Mouse (Mus musculus) left cerebral cortex, postnatal 14 days (tissue): ENCODE measurements around the gene Kcnma1. TPM values are rescaled to one million over a fixed set of nuclear protein-coding genes. Genes with fewer than 3 reads are reported as not detected.
A peak's percentile ranks its signal among the peaks of the same experiment; 100 is the strongest.

Experiments used
- DNase-seq, 2 experiments: peaks; one replicate each; pipeline ENCODE4 v3.0.0; 2021 to 2022; ENCODE audit warnings: low spot score in 2 of 2, mixed read lengths in 1 of 2
- intact Hi-C: fragments of 180-260 bp; cut with DNase I; formaldehyde crosslinking; loops from one replicate; pipeline ENCODE4 v1.15.1; 2025
- total RNA-seq, 2 experiments: library from RNA; stranded (reverse); gene quantifications; 2 replicates each; pipeline ENCODE4 v1.2.3; 2021

Kcnma1 gene
- total RNA-seq, 2 experiments from 2014 or later = 164 to 187 TPM

- no peak for DNase-seq
- intact Hi-C loops = no loop called here
Measured at GRCm38 (mm10) chr14:23522606-23523159, 491.6 kb downstream of the Kcnma1 start.

GRCm38 (mm10) chr14:23521080-23521684 lies 493.1 kb downstream of the Kcnma1 start:
- intact Hi-C loops = no loop called here

GRCm38 (mm10) chr14:23517374-23517773 lies 496.9 kb downstream of the Kcnma1 start:
- DNase-seq = no peak
- intact Hi-C loops = no loop called here

More at GRCm38 (mm10) chr14:23521080-23521684, 493.1 kb downstream of the Kcnma1 start:
- DNase-seq = no peak

- DNase-seq = no peak
- intact Hi-C loops = no loop called here
Measured at GRCm38 (mm10) chr14:23509792-23510191, 504.5 kb downstream of the Kcnma1 start.

GRCm38 (mm10) chr14:23502236-23502790 lies 512.0 kb downstream of the Kcnma1 start:
- DNase-seq = peak; percentile 30 to 35
- intact Hi-C loops = no loop called here

GRCm38 (mm10) chr14:23496801-23497200 lies 517.5 kb downstream of the Kcnma1 start:
- intact Hi-C loops = no loop called here
- DNase-seq = no peak

DNA sequence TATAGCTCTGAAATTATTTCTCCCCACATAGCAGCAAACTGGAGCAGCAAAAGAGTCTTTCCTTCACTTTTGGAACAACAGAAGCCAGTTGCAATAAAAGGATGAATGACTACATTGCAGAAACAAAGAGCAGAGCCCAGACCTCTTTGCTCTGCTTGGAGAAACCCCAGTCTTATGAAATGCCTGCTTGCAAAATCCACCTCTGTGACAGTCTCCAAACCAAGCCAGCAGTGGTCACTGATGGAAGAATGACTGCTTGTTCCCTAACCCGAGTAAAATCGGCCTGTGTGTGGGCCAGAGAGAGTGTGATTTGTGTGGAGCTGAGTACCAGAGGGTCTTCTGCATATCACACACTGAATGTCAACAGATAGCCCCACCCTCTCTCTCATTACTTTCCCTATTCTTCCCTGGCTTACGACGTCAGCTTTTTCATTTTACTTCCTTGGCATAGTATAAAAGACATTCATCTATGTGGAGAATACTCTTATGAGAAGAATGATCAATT lies 518.0 kb downstream of the Kcnma1 start:
- intact Hi-C loops = no loop called here
- DNase-seq = no peak

DNA sequence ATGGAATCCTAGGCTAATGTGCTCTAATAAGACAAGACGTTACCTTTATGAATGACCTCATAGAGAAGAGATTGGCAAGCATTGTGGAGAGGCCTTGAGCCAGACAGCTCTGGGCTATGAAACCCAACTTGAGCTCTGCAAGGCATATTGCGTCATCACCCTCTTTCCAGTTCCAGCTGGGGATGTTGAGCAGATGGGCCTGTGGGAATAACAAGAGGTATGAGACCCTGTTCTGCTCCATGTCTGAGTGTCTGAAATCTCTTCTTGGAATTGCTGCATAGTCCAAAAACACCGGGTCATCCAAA lies 519.8 kb downstream of the Kcnma1 start:
- DNase-seq = no peak
- intact Hi-C loops = no loop called here

GRCm38 (mm10) chr14:23493750-23494495 lies 520.4 kb downstream of the Kcnma1 start:
- no peak for DNase-seq
- intact Hi-C loops = no loop called here

DNA sequence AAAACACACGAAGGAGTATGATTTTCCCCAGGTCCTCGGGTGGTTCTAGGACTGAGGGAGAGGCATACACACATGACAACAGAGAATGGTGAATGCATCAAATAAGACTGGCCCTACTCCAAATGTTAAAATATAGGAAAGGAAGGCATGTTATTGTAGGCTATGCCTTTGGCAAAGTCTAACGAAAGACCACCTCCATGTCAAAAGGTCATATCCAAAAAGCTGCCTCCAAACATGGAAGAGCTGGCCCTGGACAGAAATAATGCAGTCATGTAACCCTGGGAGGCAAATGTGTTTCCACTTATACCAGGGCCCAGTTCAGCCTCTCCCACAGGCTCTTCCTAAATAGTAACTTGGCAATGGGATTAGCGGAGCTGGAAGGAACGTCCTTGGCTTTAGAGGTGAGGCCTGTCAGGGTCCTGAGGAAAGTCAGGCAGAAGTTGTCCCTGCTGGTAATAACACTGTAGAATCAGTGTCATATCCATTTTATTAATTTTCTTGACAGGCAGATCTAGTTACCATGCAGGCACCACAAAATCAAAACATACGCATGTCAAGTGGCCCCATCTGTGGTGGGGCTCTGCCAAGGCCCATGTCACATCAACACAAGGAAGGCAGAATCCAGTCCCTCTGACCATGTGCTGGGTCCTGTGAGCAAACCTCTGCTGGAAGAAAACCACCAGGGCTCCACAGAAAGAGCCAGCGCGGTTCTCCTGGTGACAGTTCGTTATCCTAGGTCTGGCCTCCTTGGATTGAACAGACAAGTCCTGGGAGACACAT lies 521.5 kb downstream of the Kcnma1 start:
- DNase-seq = no peak
- intact Hi-C loops = no loop called here

DNA sequence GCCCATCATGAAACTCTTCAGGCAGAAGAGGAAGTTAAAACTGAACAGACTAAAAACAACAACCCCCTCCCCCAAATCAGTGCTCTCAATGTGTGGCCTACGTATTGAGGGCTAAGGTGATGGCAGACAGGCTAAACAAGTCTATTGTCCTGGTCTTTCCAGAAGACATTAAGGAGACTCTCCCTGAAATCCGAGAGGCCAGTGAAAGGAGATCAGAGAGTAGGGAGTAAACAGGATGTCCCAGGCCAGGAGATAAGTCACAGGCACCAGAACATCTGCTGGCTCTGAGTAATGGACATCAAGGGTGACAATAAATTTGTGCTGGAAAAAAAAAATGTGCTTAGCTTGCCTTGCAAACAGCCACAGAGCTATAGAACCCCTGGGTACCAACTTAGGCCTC lies 522.9 kb downstream of the Kcnma1 start:
- intact Hi-C loops = no loop called here

GRCm38 (mm10) chr14:23486687-23487086 lies 527.6 kb downstream of the Kcnma1 start:
- DNase-seq = no peak
- intact Hi-C loops = no loop called here

More for the DNA sequence above, 522.9 kb downstream of the Kcnma1 start:
- no peak for DNase-seq

- intact Hi-C loops = no loop called here
- no peak for DNase-seq
Measured at GRCm38 (mm10) chr14:23485802-23486500, 528.3 kb downstream of the Kcnma1 start.

- intact Hi-C loops = no loop called here
- DNase-seq = no peak
Measured at GRCm38 (mm10) chr14:23475129-23475528, 539.2 kb downstream of the Kcnma1 start.

- intact Hi-C loops = no loop called here
- DNase-seq = no peak
Measured at GRCm38 (mm10) chr14:23470071-23470470, 544.2 kb downstream of the Kcnma1 start.

GRCm38 (mm10) chr14:23465135-23465534 lies 549.2 kb downstream of the Kcnma1 start:
- DNase-seq = no peak
- intact Hi-C loops = no loop called here

GRCm38 (mm10) chr14:23458560-23458959 lies 555.7 kb downstream of the Kcnma1 start:
- DNase-seq = no peak
- intact Hi-C loops = no loop called here

GRCm38 (mm10) chr14:23451681-23452080 lies 562.6 kb downstream of the Kcnma1 start:
- intact Hi-C loops = no loop called here
- DNase-seq = no peak

DNA sequence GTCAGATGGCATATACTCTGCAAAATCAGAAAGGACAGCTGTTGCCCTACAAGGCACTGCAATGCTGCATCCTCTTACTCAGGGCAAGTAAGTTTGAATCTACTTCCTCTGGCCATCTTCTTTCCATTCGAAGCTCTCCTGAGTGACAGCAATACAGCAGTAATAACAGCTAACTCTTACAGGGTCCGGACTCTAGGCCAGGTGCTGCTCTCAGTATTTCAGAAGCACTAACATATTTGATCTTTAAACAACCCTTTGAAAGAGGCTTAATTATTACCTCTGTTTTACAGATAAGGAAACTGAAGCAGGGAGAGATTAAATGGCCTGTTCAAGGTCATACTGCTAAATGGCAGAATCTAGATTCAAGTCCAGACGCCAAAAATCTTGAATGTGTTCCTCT lies 576.8 kb downstream of the Kcnma1 start:
- intact Hi-C loops = no loop called here

More for the DNA sequence above, 576.8 kb downstream of the Kcnma1 start:
- no peak for DNase-seq
